Mouse (Mus musculus) heart, adult 2 months (tissue): ENCODE results near the gene Lyzl4.

Experiments used
- CTCF ChIP-seq: fragments of 200-600 bp; IDR thresholded peaks from 2 replicates; pipeline ENCODE4 v1.8.1; 2022; ENCODE audit warnings: antibody characterized with exemption, mild to moderate bottlenecking, moderate library complexity
- EP300 ChIP-seq: fragments of 200-500 bp; IDR thresholded peaks from 2 replicates; pipeline ENCODE4 v1.6.1; 2011; ENCODE audit warnings: low read depth, low read length, control low read depth; ENCODE audit not compliant: insufficient read depth
- POLR2A ChIP-seq: fragments of 200-500 bp; IDR thresholded peaks from 2 replicates; pipeline ENCODE4 v1.6.1; 2011; ENCODE audit warnings: mild to moderate bottlenecking, low read depth, low read length, control low read depth; ENCODE audit not compliant: insufficient read depth

- no peak for TF ChIP-seq CTCF
- no peak for TF ChIP-seq POLR2A
- TF ChIP-seq EP300, result no peak
These were observed 109.3 kb downstream of the Lyzl4 start for GRCm38 (mm10) chr9:121532626-121533025.
